Mouse (Mus musculus) frontal cortex, postnatal 25 days (tissue): ENCODE measurements around the gene Psd.
A peak's percentile ranks its signal among the peaks of the same experiment; 100 is the strongest.

Source experiments
- DNase-seq, 2 experiments: peaks; one replicate each; pipeline ENCODE4 v3.0.0; 2022; ENCODE audit warnings: low spot score in 2 of 2

Psd gene

DNA sequence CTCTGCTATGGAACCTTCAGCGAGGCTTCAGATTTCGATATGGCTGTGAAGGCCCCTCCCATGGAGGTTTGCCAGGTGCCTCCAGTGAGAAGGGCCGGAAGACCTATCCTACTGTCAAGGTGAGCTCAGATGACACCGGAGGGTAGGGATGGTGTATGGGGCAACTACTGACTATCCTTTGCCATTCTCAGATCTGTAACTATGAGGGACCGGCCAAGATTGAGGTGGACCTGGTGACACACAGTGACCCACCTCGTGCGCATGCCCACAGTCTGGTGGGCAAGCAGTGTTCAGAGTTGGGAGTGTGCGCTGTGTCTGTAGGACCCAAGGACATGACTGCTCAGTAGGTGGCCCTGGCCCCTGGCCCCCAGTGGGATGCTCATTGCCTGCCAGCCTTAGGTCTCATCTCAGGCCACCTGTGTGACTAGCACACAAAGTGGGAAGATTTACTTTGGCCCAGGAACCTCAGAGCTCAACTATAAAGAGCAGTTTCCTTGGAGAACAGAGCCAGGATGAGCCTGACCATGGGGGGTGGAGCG lies 20.1 kb downstream of the Psd start:
- no peak for DNase-seq

DNA sequence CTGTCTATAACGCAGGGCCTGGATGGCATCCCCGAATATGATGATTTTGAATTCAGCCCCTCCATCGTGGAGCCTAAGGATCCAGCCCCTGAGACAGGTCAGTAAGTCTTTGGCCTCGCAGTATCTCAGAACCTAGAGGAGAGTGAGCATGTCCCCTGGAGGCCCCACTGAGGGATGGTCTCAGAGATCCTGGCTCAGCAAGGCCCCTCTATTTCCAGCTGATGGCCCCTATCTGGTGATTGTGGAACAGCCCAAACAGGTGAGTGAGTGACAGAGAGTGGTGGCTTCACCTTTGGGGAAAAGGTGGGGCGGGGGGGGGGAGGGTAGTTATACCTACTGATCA lies 20.7 kb downstream of the Psd start:
- DNase-seq, result no peak

DNA sequence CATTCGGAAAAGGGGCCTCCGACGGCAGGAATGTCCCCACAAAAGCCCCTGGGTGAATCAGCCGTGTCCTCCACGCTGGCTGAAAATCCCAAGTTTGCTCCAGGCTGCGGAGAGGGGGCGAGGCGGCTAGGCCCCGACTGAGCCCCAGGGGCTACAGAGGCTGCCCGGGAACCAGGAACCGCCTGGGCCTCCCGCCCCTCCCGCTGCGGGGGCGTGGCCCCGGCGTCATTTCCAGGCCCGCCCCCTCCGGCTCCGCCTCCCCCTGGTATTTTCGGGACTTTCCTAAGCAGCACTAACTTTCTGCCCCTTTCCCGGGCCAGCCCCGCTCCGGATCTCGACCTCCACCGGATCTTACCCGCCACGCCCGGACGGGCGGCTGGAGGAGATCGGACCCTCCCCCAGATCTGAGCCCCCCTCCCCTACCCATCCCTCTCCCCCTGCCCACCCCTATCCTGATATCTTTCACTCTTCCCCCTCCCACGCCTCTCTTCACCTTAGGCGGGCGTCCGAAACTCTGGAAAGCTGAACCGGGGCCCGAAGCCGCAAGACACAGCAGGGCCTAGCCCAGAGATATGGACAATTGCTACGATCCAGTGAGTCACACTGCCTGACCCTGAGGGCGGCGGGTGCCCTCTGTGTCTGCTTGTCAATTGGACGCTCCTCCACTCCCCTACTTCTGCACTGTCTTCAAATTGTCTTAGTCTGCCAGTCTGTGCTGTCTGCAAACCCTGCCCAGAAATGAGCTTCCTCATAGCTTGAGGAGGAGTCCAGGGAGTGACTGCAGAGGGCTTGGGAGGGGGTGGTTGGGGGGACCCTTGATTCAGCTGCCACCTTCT lies 21.3 kb downstream of the Psd start:
- no peak for DNase-seq

DNA sequence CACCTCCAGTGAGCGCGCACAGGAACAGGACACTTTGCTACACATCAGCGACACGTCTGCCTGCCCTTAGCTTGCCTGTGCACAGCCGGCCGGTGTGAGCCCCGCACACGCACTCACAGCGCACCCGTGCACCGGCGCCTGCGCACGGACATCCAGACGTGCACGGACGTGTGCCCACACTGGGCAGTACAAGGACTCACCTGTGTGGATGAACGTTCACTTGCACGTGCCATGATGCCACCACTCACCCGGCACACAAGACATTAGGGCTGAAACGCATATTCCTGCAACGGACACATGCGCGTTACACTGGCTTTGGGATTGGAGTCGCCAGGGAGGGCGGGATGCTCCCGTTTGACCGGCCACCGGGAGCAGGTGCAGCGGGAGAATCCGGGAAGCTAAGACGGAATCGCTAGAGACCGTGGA lies 22.0 kb downstream of the Psd start:
- no peak for DNase-seq

DNA sequence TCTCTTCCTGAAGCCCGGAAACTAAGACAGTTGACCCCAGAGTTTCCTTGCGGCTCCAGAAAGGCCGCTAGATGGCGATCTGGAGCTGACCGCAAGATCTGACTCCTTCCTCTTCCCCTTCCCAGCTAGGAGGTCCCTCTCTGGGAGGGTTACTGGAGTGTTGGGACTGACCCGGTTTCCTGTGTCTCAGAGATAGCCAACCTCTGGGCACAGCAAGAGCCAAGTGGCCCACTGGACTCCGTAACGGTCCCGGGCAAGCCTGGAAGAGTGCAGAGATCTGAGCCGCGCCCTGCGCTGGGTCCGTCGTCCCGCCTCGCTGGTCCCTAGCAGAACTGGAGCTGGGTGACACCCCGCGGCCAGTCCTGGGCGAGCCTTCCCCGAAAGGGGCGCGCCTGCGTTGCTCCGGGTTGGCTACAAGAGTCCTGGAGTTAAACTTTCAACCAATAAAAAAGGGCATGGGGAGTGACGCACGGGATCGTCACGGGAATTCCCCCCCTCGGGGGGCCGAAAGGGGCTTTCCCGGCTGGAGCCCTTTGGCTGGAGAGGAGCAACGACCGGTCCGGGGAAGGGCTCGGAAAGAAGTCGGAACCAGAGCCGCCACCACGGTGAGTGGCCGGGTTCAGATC lies 22.6 kb downstream of the Psd start, which contains the start of gene Nfkb2:
Gene Nfkb2, plus strand, starts transcription at position 105 of the 626 bp plus-strand sequence.
- DNase-seq, result peak in 1 of 2 experiments; percentile 70

DNA sequence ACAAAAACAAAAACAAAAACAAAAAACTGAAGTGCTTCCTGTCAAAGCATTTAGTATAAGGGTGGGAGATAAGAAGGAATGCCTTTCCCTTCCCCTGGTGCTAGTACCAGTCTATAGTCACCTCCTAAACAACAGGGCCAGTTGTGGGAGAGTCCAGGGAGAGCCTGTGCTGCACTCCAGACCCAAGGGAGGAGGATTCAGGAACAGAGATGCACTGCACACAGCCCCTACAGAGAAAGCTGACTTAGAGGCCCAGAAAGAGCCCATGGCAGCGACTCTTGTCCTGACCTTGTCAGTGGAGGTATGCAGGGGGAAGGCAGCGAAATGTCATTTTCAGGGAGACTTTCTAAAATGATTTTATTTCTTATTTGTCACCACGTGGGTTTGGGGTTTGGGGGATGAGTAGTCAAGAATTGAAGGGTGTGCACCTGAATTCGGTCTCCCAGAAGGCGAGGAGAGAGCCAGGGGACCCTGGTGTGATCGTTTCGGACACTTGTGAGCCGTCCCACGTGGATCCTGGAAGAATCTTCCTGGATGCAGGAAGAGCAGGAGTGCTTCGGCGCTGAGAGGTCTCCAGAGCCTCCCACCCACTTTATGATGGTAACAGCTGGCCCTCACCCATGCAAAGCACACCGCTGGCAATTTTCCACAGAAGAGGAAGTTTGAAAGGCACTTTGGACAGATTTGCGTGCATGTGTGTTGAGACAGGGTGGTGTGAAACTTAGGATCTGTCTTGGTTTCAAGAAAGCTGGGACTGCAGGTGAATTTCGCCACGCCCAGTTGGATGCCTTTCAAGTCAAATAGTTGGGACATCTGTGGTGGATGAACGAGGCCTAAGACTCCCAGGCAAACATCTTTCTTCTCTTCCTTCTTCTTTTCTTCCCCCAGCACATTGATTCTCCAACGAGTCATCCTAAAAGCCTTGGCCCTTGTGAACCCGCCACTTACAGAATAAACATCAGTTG lies 23.4 kb downstream of the Psd start:
- no peak for DNase-seq

DNA sequence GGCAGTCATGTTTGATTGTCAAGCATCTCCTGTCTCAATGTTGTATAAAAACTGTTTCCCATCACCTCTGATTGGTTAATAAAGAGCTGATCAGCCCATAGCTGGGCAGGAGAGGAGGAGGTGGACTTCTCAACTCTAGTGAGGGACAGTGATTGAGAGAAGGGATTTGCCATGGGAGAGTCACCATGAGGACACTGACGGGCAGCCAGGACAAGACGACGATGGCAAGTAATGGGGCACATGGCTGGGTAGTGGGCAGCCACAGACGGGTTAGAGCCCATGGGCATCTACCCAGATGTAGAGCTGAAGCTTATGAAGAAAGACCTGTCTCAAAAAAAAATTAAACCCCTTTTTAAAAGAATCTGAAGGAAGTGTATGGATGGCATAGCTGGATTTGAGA lies 24.4 kb downstream of the Psd start:
- DNase-seq, result no peak

DNA sequence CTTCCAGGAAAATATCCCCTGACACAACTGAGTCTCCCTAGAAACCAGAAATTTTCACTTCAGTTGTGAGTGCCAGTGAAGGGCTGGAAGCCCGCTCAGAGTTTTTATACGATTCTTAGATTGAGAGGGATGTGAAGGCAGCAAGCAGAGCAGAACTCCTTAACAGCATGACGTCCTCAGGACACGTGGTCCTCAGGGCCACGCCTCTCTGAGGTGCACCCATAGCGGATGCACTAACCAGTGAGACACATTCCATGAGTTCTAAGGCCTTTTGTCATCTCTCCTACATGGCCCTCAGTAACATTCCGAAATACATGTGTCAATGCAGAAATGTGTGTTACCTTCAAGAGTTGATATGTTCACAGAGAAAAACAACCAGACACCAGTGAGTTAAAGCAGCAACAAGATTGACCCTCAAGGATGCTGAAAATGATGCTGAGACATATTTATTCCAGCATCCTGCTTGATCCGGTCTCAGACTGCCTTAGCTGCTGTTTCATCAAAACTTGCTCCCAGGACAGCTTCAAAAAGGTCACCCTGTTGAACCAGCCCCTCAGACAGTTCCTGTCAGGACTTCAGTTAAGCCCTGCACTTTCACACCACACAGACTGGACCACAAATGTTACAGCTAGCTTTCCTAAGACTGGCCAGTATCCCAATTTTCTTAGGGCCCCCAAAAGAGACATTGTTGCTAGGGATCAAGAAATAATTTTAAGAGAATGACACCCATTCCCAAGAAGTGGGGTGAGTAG lies 26.5 kb downstream of the Psd start:
- no peak for DNase-seq

DNA sequence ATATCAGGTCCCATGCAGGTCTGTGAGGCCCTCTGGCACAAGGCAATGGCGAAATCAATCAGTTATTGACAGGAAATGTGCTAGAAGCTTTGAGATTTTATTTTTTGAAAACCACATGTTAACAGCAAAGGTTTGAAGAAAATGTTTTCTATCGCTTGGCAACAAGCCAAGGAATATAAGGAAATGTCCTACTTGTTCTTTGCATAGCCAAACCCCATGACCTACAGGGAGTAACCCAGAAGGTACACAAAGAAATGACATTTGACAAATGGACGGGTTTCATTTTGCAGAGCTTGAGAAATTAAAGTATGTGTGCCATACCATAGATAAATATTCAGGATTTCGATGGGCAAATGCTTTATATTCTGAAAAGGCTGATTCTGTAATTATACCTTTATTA lies 30.0 kb downstream of the Psd start:
- DNase-seq, result no peak

DNA sequence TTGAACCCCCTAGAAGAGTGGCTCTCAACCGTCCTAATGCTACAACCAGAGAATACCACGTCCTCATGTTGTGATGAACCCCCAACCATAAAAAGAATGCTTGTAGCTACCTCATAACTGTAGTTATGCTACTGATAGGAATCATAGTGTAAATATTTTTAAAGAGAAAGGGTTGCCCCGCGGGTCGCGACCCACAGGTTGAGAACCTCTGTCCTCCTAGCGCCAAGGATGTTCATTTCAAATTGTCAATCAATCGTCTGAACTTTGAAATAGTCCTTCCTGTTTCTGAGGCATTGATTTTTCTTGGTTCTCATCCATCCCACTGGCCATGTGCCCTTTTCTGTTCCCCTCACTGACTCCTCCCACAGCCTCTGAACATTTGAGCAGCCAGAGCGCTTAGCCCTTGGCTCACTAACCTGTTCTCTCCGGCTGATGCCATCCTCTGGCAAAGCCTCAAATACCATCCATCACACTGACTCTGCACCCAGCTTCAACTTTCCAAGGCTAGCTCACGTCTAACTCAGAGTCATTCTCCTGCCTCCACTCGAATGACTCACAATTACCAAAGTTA lies 36.3 kb downstream of the Psd start:
- no peak for DNase-seq

DNA sequence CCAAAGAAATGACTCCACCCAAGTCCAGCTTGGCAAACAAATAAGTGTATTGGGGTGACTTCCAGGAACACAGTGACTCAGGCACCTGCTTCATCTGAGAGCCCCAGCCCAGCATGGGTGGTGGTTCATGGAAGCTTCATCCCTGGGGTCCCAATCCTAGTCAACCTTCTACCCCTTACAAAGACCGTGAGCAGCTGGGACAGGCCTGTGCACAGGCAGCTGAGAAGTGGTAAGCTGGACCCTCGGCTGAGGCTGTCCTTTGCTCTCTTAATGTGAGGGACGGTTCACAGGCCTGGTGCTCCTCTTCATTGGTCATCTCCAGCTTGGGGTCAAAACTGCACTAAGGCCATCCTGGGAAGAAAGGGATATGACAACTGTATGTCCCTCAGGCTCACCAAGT lies 39.4 kb downstream of the Psd start:
- DNase-seq, result no peak

DNA sequence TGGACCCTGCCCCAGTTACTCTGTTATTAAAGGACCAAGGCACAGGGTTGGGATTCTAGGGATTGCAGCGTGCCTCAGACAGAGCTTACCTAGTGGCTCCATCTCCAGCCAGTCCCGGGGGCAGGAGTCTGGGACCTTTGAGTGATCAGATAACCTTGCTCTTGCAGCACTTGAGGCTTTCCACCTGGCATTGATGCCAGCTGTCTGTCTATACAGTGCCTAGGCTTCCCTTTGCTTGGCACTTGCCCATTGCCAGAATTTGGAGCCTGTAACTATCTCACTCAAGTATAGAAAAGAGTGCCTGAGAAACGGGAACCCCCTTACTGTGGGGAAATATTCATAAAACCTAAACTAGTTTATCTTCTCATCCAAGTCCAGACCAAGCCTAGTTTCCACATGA lies 40.0 kb downstream of the Psd start:
- no peak for DNase-seq

DNA sequence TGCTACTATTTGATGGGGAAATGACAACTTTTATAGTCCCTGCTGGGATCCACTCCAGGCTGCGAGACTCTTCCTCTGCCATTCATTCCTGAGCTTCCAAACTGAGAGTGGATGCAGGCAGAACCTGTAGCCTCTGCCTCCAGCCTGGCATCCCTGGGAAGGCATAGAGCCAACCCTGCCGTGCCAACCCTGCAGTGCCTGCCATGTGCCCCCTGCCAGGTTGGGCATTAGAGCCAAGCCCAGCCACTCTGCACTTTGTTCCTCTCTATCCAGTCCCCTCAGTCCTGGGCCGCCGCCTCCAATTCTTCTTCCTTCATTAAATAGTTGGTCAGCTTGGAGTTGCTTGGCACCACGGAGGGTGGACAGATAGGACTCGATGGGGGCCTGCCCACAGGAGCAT lies 40.9 kb downstream of the Psd start:
- DNase-seq, result no peak

DNA sequence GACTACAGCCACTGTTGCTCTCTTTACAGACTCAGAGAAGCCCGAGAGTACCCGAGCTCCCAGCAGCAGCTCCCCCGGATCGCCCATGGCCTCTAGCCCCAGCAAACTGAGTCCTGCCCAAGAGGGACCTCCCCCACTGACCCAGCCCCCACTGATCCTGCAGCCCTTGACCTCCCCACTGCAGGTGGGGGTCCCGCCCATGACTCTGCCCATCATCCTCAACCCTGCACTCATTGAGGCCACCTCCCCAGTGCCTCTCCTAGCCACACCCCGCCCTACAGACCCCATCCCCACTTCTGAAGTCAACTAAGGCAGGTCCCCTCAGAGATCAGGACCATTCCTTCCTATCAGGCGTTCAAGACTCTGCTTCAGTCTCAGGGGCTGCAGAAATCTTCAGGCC lies 41.3 kb downstream of the Psd start:
- DNase-seq, result no peak

DNA sequence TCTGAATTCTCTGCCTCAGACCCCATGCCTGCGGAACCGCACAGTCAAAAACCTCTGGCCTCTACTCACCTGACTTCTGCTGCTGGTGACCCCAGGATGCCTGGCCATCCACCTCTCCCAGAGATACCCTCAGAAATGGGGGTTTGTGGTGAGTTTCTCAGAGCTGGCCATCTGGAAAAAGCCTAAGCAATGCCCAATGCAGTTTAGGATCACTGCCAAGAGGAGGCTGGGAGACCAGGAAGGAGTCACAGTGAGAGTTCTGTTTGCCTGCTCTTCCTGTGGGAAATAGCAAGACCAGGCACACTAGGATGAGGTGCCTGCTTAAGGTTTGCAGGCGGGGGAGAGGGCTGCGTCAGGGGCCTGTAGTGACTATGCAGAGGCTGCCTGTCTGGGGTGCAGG lies 42.3 kb downstream of the Psd start:
- no peak for DNase-seq

DNA sequence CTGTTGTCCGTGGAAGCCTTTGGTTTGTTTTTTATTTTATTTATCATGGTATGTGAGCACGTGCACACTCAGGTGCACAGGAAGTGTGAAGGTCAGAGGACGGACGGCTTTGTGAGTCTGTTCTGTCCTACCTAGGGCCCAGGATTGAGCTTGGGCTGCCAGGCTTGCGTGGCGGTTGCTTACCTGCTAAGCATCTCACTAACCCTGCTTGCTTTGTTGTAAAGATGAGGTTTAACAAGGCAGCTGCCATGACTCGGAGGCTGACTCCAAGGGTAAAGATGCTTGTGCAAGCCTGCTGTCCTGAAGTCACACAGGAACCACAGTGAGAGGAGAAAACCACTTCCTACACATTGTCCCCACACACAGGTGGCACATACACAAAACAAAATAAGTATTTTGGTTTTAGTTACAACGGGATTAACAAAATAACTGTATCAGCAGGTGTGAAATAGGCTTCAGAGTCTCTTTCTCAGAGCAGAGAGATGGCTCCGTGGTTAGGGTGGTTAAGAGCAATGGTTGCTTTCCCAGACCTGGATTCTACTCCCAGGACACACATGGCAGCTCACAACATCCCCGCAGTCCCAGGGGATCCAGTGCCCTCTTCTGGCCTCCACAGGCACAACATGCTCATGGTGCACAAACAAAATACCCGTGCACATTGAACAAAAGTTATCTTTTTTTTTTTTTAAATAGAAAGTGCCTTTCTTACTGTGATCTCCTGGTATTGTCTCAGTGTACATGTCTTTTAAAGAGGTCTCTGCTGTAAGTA lies 44.7 kb downstream of the Psd start:
- no peak for DNase-seq

DNA sequence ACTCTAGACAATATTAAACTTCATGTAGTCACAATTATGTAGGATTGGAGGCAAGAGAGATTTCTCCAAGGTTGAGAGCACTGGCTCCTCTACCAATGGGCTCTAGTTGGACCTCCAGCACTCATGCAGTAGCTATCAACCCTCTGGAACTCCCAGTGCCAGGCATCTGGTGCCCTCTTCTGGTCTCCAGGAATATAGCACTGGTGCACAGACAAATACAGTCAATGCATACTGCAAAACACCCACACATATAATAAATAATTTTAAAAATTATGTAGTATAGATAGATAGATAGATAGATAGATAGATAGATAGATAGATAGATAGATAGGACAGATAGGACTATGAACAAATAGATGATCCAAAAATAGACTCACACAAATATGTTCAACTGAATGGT lies 51.6 kb downstream of the Psd start:
- DNase-seq, result no peak

DNA sequence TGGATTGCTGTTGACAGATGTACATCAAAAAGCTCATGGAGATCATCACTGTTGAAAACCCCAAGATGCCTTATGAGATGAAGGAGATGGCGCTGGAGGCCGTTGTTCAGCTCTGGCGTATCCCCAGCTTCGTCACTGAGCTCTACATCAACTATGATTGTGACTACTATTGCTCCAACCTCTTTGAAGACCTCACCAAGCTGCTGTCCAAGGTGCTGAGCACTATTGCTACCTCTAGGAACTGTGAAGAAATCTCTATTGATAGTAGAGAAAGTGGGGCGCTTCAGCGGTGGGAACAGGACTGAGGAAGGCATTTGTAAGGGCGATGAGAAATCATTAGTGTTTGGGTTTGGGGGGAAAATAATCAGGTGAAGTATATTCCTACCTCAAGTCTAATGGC lies 62.2 kb downstream of the Psd start:
- DNase-seq, result no peak
